Mouse (Mus musculus): Measurements from ENCODE around the gene Bcl2l14. TPM values are rescaled to one million over a fixed set of nuclear protein-coding genes. Genes with fewer than 3 reads are reported as not detected.

Gene Bcl2l14
- polyA plus RNA-seq, 1 experiment from 2014 or later, result 15.6 TPM

DNA sequence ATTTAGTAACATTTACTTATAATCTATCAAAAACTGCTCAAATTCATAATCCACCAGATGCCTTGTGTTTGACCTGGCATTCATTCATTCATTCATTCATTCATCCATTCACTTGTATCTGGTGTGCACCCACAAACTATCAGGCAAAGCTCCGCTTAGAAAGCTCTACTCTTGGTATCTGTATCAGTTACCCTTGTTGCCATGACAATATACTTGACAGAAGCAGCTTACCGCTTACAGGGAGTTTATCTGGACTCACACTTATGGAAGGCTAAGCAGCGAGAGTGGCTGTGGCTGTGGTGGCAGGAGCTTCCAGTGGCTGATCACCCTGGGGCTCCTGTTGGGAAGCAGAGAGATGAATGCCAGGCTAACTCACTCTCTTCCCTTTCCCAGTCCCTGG, 21.8 kb downstream of the Bcl2l14 start:
- Histone ChIP-seq H3K27ac (ENCODE audit: low read length) (no peak overlapping the region), H3K4me1 (ENCODE audit: control insufficient read depth, insufficient read depth, low read length) (no peaks in the 10 kb centered on the region), H3K9ac (ENCODE audit: low read length) (no peak overlapping the region), H3K9me3 (replicated peaks; ENCODE audit: control insufficient read depth, low read length) (no peaks in the 10 kb centered on the region), H3K4me3 (replicated peaks; ENCODE audit: low read length) (no peak overlapping the region), H3K36me3 (ENCODE audit: control insufficient read depth, insufficient read depth, low read length) (no peaks in the 10 kb centered on the region), H3K4me2 (ENCODE audit: low read depth, low read length) (no peak overlapping the region), H3K27me3 (ENCODE audit: control insufficient read depth, insufficient read depth, low read length) (no peaks in the 10 kb centered on the region)
- ATAC-seq (ENCODE audit: insufficient read depth, low FRiP score), result no peak
- 55% methylated on average over 3 of the region's 3 CpGs for WGBS

DNA sequence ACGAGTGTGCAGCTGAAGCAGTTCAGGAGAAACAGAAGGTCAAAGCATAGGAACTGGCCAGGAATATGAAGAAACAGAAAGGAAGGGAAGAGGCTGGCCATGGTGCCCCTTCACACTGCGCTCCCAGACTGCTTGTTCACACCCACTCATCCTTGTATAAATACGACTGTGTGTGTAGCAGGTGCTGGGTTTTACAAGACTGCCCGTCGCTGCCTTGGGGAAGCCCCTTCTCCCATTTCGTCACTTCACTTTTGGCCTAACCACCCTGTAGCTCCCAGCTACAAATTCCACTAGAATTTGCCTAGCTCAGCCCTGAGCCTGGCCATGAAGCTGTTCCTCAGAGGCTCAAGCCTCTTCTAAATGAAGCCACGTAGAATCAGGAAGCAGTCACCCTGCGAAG, 24.3 kb downstream of the Bcl2l14 start:
- H3K9ac ChIP-seq (ENCODE audit: low read length), result no peak overlapping the region
- H3K27ac ChIP-seq (ENCODE audit: low read length), result no peak overlapping the region
- H3K27me3 ChIP-seq (ENCODE audit: control insufficient read depth, insufficient read depth, low read length), result no peaks in the 10 kb centered on the region
- no peaks in the 10 kb centered on the region for H3K4me1 ChIP-seq (ENCODE audit: control insufficient read depth, insufficient read depth, low read length)
- WGBS, result 73% methylated on average over 8 of the region's 8 CpGs
- no peak overlapping the region for H3K4me2 ChIP-seq (ENCODE audit: low read depth, low read length)
- H3K36me3 ChIP-seq (ENCODE audit: control insufficient read depth, insufficient read depth, low read length), result no peaks in the 10 kb centered on the region
- H3K9me3 ChIP-seq (replicated peaks; ENCODE audit: control insufficient read depth, low read length), result no peaks in the 10 kb centered on the region
- no peak for ATAC-seq (ENCODE audit: insufficient read depth, low FRiP score)
- no peak overlapping the region for H3K4me3 ChIP-seq (replicated peaks; ENCODE audit: low read length)

DNA sequence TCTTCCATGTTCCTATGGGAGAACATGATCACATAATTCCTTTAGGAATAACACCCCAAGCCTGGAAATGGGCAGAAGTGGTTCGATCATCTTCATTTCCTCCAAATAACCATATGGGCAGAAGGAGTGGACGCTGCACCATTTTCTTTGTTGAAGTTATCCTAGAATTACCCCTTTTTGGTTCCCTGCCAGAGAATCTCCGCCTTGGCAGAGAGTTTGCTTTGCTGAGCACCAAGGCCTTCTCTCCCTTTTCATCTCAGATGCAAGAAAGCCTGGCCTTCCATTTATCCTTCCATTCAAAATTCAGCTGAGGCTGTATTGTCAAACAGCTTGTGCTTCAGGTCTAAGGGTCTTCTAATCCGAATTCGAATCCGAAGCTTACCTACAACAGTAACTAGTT, 25.8 kb downstream of the Bcl2l14 start:
- Histone ChIP-seq H3K27me3 (ENCODE audit: control insufficient read depth, insufficient read depth, low read length) (no peaks in the 10 kb centered on the region), H3K36me3 (ENCODE audit: control insufficient read depth, insufficient read depth, low read length) (no peaks in the 10 kb centered on the region), H3K9ac (ENCODE audit: low read length) (no peak overlapping the region), H3K27ac (ENCODE audit: low read length) (no peak overlapping the region), H3K4me1 (ENCODE audit: control insufficient read depth, insufficient read depth, low read length) (no peaks in the 10 kb centered on the region), H3K9me3 (replicated peaks; ENCODE audit: control insufficient read depth, low read length) (no peaks in the 10 kb centered on the region), H3K4me3 (replicated peaks; ENCODE audit: low read length) (no peak overlapping the region), H3K4me2 (ENCODE audit: low read depth, low read length) (no peak overlapping the region)
- ATAC-seq (ENCODE audit: insufficient read depth, low FRiP score), result no peak
- 72% methylated on average over 6 of the region's 6 CpGs for WGBS

GRCm38 (mm10) chr6:134425216-134425717, 29.1 kb downstream of the Bcl2l14 start:
- peak; percentile 80 for ATAC-seq (ENCODE audit: insufficient read depth, low FRiP score)
- no peak overlapping the region for H3K27ac ChIP-seq (ENCODE audit: low read length)
- H3K36me3 ChIP-seq (ENCODE audit: control insufficient read depth, insufficient read depth, low read length), result no peaks in the 10 kb centered on the region
- no peaks in the 10 kb centered on the region for H3K27me3 ChIP-seq (ENCODE audit: control insufficient read depth, insufficient read depth, low read length)
- peaks cover under 1% of the 10 kb centered on the region; the same call in 1 of the 2 replicates for H3K4me1 ChIP-seq (ENCODE audit: control insufficient read depth, insufficient read depth, low read length)
- 0 out of 2 replicates have a peak overlapping the region, but pooled peaks have one; percentile 12 for H3K4me3 ChIP-seq (replicated peaks; ENCODE audit: low read length)
- 0 out of 2 replicates have a peak overlapping the region, but pooled peaks have one; percentile 28 for H3K9ac ChIP-seq (ENCODE audit: low read length)
- H3K9me3 ChIP-seq (replicated peaks; ENCODE audit: control insufficient read depth, low read length), result no peaks in the 10 kb centered on the region
- peak overlapping the region; percentile 26; the same call in 1 of the 2 replicates for H3K4me2 ChIP-seq (ENCODE audit: low read depth, low read length)
- 32% methylated on average over 11 of the region's 11 CpGs for WGBS

- Histone ChIP-seq H3K9me3 (replicated peaks; ENCODE audit: control insufficient read depth, low read length) (no peaks in the 10 kb centered on the region), H3K4me3 (replicated peaks; ENCODE audit: low read length) (no peak overlapping the region), H3K4me2 (ENCODE audit: low read depth, low read length) (no peak overlapping the region), H3K27ac (ENCODE audit: low read length) (no peak overlapping the region), H3K36me3 (ENCODE audit: control insufficient read depth, insufficient read depth, low read length) (no peaks in the 10 kb centered on the region), H3K4me1 (ENCODE audit: control insufficient read depth, insufficient read depth, low read length) (peaks cover 2% of the 10 kb centered on the region; the same call in 1 of the 2 replicates), H3K27me3 (ENCODE audit: control insufficient read depth, insufficient read depth, low read length) (no peaks in the 10 kb centered on the region), H3K9ac (ENCODE audit: low read length) (no peak overlapping the region)
- 86% methylated on average over 3 of the region's 3 CpGs for WGBS
- no peak for ATAC-seq (ENCODE audit: insufficient read depth, low FRiP score)
Observed at GRCm38 (mm10) chr6:134427165-134427564, 31.0 kb downstream of the Bcl2l14 start.

DNA sequence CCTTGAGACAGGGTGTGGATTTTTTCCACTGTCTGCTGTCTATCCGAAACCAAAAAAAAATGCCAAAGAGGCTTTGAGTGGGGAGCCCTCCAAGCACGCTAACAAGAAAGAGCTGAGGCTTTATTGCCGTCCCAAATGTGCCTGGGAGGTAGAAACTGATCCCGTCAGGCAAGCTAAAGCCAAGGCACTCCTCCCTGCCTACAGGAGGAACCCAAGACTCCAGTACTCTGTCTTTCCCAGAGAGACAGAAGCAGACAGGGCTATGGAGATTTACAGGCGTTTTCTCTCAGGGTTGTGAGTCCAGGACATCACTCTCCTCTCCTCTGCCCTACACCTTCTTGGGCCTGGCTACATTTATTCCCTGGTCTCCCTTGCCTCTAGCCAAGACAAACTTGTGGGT, 32.3 kb downstream of the Bcl2l14 start:
- no peaks in the 10 kb centered on the region for H3K36me3 ChIP-seq (ENCODE audit: control insufficient read depth, insufficient read depth, low read length)
- H3K9ac ChIP-seq (ENCODE audit: low read length), result no peak overlapping the region
- no peak overlapping the region for H3K4me2 ChIP-seq (ENCODE audit: low read depth, low read length)
- no peak overlapping the region for H3K4me3 ChIP-seq (replicated peaks; ENCODE audit: low read length)
- no peak overlapping the region for H3K27ac ChIP-seq (ENCODE audit: low read length)
- ATAC-seq (ENCODE audit: insufficient read depth, low FRiP score), result no peak
- 54% methylated on average over 5 of the region's 5 CpGs for whole genome bisulfite sequencing
- peaks cover 2% of the 10 kb centered on the region; the same call in 1 of the 2 replicates for H3K4me1 ChIP-seq (ENCODE audit: control insufficient read depth, insufficient read depth, low read length)
- H3K9me3 ChIP-seq (replicated peaks; ENCODE audit: control insufficient read depth, low read length), result no peaks in the 10 kb centered on the region
- no peaks in the 10 kb centered on the region for H3K27me3 ChIP-seq (ENCODE audit: control insufficient read depth, insufficient read depth, low read length)

GRCm38 (mm10) chr6:134430161-134430799, 34.2 kb downstream of the Bcl2l14 start:
- Histone ChIP-seq H3K27me3 (ENCODE audit: control insufficient read depth, insufficient read depth, low read length) (no peaks in the 10 kb centered on the region), H3K4me3 (replicated peaks; ENCODE audit: low read length) (no peak overlapping the region), H3K9ac (ENCODE audit: low read length) (no peak overlapping the region), H3K4me2 (ENCODE audit: low read depth, low read length) (no peak overlapping the region), H3K27ac (ENCODE audit: low read length) (peak overlapping the region; percentile 41), H3K4me1 (ENCODE audit: control insufficient read depth, insufficient read depth, low read length) (peaks cover 2% of the 10 kb centered on the region; the same call in 1 of the 2 replicates), H3K9me3 (replicated peaks; ENCODE audit: control insufficient read depth, low read length) (no peaks in the 10 kb centered on the region), H3K36me3 (ENCODE audit: control insufficient read depth, insufficient read depth, low read length) (no peaks in the 10 kb centered on the region)
- 67% methylated on average over 9 of the region's 9 CpGs for WGBS
- no peak for ATAC-seq (ENCODE audit: insufficient read depth, low FRiP score)

DNA sequence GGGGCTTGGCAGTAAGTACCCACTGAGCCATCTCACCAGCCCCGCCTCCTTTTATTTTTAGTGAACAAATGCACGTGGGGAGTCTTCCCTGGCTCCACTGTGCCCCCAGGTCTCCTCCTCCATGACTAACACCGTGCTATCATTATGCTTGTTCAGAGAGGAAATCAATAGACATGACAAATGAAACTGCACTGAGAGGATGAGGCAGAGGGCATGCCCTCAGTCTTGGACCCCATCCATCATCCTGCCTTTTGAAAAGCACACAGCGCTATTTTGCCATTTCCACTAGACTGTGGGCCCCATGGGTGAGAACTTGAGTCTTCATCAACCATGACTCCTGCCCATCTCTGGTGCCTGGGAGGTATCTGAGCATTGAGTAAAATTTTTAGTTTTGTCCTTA, 35.5 kb downstream of the Bcl2l14 start:
- ATAC-seq (ENCODE audit: insufficient read depth, low FRiP score), result no peak
- Histone ChIP-seq H3K9me3 (replicated peaks; ENCODE audit: control insufficient read depth, low read length) (no peaks in the 10 kb centered on the region), H3K27me3 (ENCODE audit: control insufficient read depth, insufficient read depth, low read length) (no peaks in the 10 kb centered on the region), H3K27ac (ENCODE audit: low read length) (no peak overlapping the region), H3K4me3 (replicated peaks; ENCODE audit: low read length) (no peak overlapping the region), H3K36me3 (ENCODE audit: control insufficient read depth, insufficient read depth, low read length) (no peaks in the 10 kb centered on the region), H3K4me1 (ENCODE audit: control insufficient read depth, insufficient read depth, low read length) (peaks cover 2% of the 10 kb centered on the region; the same call in 1 of the 2 replicates), H3K9ac (ENCODE audit: low read length) (no peak overlapping the region), H3K4me2 (ENCODE audit: low read depth, low read length) (no peak overlapping the region)
- 40% methylated on average over 4 of the region's 4 CpGs for WGBS

GRCm38 (mm10) chr6:134433281-134433680, 37.2 kb downstream of the Bcl2l14 start:
- H3K9ac ChIP-seq (ENCODE audit: low read length), result no peak overlapping the region
- no peak for ATAC-seq (ENCODE audit: insufficient read depth, low FRiP score)
- H3K27me3 ChIP-seq (ENCODE audit: control insufficient read depth, insufficient read depth, low read length), result no peaks in the 10 kb centered on the region
- H3K27ac ChIP-seq (ENCODE audit: low read length), result no peak overlapping the region
- no peak overlapping the region for H3K4me3 ChIP-seq (replicated peaks; ENCODE audit: low read length)
- H3K4me2 ChIP-seq (ENCODE audit: low read depth, low read length), result no peak overlapping the region
- WGBS, result 92% methylated on average over 3 of the region's 3 CpGs
- no peaks in the 10 kb centered on the region for H3K9me3 ChIP-seq (replicated peaks; ENCODE audit: control insufficient read depth, low read length)
- peaks cover 2% of the 10 kb centered on the region; the same call in 1 of the 2 replicates for H3K4me1 ChIP-seq (ENCODE audit: control insufficient read depth, insufficient read depth, low read length)
- no peaks in the 10 kb centered on the region for H3K36me3 ChIP-seq (ENCODE audit: control insufficient read depth, insufficient read depth, low read length)
